Mouse (Mus musculus) thymus, adult 2 months (tissue): Measurements from ENCODE around the gene Chml.

Experiments used
- CTCF ChIP-seq: fragments of 200-500 bp; IDR thresholded peaks from 2 replicates; pipeline ENCODE4 v1.5.1; 2012; ENCODE audit warnings: mild to moderate bottlenecking, control low read depth, low read length, moderate library complexity, borderline replicate concordance; ENCODE audit not compliant: control insufficient read depth, poor library complexity, insufficient read depth; ENCODE audit errors: extremely low read depth
- POLR2A ChIP-seq: fragments of 200-500 bp; IDR thresholded peaks from 2 replicates; pipeline ENCODE4 v1.6.1; 2012; ENCODE audit warnings: mild to moderate bottlenecking, low read length, control low read depth, moderate library complexity; ENCODE audit not compliant: control insufficient read depth, poor library complexity, insufficient read depth; ENCODE audit errors: extremely low read depth

DNA sequence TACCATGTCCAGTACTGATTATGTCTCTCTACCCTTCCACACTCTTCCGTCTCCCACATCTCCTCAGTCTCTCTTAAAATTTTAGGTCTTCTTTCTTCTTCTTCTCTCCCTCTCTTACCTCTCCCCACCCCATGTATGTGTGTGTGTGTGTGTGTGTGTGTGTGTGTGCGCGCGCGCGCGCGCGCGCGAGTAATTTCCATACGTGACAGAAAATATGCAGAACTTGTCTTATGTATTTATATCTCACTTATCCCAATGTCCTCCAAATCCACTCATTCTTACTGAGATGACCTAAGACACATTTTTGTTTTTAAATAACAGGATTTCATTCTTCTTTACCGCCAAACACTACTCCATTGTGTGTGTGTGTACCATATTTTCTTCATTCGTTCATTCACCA, 60.2 kb downstream of the Chml start:
- no peak for TF ChIP-seq CTCF
- TF ChIP-seq POLR2A = no peak
